8 mouse cellular contexts compared by ENCODE assay signal in the genomic region with DNA sequence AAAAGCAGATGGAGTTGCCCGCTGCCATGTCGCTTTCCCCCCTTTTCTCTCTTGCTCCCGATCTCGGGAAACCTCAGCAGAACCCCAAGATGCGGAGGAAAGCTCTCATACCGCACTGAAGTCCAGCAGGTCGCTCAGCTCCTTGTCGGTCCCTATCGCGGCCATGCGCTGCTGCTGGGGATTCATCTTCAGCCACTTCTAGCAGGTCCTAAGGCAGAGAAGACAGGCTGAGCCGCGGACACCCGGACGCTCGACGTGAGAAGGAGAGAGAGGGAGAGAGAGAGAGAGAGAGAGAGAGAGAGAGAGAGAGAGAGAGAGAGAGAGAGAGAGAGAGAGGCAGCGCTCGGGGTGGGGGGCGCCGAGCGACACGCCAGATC. TPM values are rescaled to one million over a fixed set of nuclear protein-coding genes. Genes with fewer than 3 reads are reported as not detected.
DNase-seq lines count a peak whose midpoint lies in the region; ATAC-seq and TF ChIP-seq lines count a peak whose summit lies in the region.

No protein-coding gene starts in this region.

- peak; percentile 23 for DNase-seq in adrenal gland, adult 8-10 months
- no peak for DNase-seq in adrenal gland, postnatal 14 days
- DNase-seq in brain, embryonic 14.5 days (ENCODE audit: low read depth) = peak; percentile 80
- peak; percentile 17 for DNase-seq in heart, postnatal 25 days (ENCODE audit: low spot score)
- peak; percentile 16 to 19 for DNase-seq in layer of hippocampus, adult 8-10 months (ENCODE audit: low spot score in 2 of 2)
- DNase-seq in lung, postnatal 14 days = peak; percentile 46
- peak; percentile 38 for DNase-seq in right cerebral cortex, postnatal 14 days

- peak; percentile 39; the same call in 1 of the 2 replicates for ATAC-seq in erythroid progenitor cell, adult 5-6 weeks (replicated peaks; ENCODE audit: low FRiP score, poor library complexity, severe bottlenecking)

- no peak for TF ChIP-seq POLR2A in brain, embryonic 14.5 days (IDR thresholded peaks at IDR 0.05; ENCODE audit: borderline replicate concordance, extremely low read depth, insufficient read depth, insufficient read length, poor library complexity, severe bottlenecking)

- TF ChIP-seq CTCF in brain, embryonic 14.5 days (IDR thresholded peaks at IDR 0.05; ENCODE audit: borderline replicate concordance, extremely low read depth, insufficient read depth, insufficient read length) = no peak

- intact Hi-C loops in heart, postnatal 25 days (cut with DNase I) = loop anchor here (1.0 to 5.0 kb wide), 5 partner anchors 23 to 278 kb away; no protein-coding TSS in a partner anchor

RNA-seq across cellular contexts. Expression of gene Tcf12, which starts 1.1 kb away (rescaled TPM):
- total RNA-seq in adrenal gland, adult 8-10 months (2022) = 100 to 1,000 TPM in 1 of 4 experiments, 10 to 100 TPM in 3; 75.8 to 118 (median 89.1) TPM
- 82.7 and 103 TPM in 2 replicates for total RNA-seq in adrenal gland, postnatal 14 days (2021)
- 140 and 156 TPM in 2 replicates for polyA plus RNA-seq in brain, embryonic 14.5 days (2012; rRNA removed)
- 24.5 and 36.9 TPM in 2 replicates for total RNA-seq in erythroid progenitor cell, adult 5-6 weeks (2015; ENCODE audit: low replicate concordance)
- 20.0 and 28.4 TPM in 2 replicates for total RNA-seq in erythroid progenitor cell, adult 5-6 weeks (2017; ENCODE audit: low replicate concordance)
- 10 to 100 TPM; 30.5 to 38.1 TPM for total RNA-seq in heart, postnatal 25 days (2021)
- total RNA-seq in layer of hippocampus, adult 8-10 months (2022) = 10 to 100 TPM; 54.6 to 66.6 (median 58.7) TPM
